Mouse (Mus musculus) heart, embryonic 16.5 days (tissue): ENCODE measurements at regions not wholly inside any gene's neighbourhood (a gene's known extent, or its start where the extent isn't known, plus 50 kb on each side); places are given as distances from the start of the nearest gene placed in this dataset.

ENCODE experiments used
- ATAC-seq: fragments of 200-750 bp; cut with Nextera tagmentation; replicated peaks from 2 replicates; pipeline ENCODE4 v1.8.0; 2017; ENCODE audit warnings: moderate number of reproducible peaks; ENCODE audit not compliant: insufficient read depth, low FRiP score; ENCODE audit errors: extremely low read depth
- H3K27ac ChIP-seq: fragments of 300-500 bp; sonication (generic); 2 replicates; pipeline ENCODE4 v1.5.1; 2014; ENCODE audit warnings: mild to moderate bottlenecking, low read length, control low read depth, moderate library complexity
- H3K27me3 ChIP-seq: fragments of 300-500 bp; sonication (generic); 2 replicates; pipeline ENCODE4 v1.6.1; 2014; ENCODE audit warnings: low read length, mixed read lengths; ENCODE audit not compliant: control insufficient read depth, insufficient read depth
- H3K36me3 ChIP-seq: fragments of 300-500 bp; sonication (generic); 2 replicates; pipeline ENCODE4 v1.6.1; 2014; ENCODE audit not compliant: control insufficient read depth, insufficient read depth
- H3K4me1 ChIP-seq: fragments of 300-500 bp; sonication (generic); 2 replicates; pipeline ENCODE4 v1.6.1; 2014; ENCODE audit warnings: low read length, mixed read lengths; ENCODE audit not compliant: control insufficient read depth, insufficient read depth
- H3K4me2 ChIP-seq: fragments of 300-500 bp; sonication (generic); 2 replicates; pipeline ENCODE4 v1.6.1; 2014; ENCODE audit warnings: low read depth, mild to moderate bottlenecking, control low read depth, low read length
- H3K4me3 ChIP-seq: fragments of 300-500 bp; sonication (generic); 2 replicates; pipeline ENCODE4 v1.5.1; 2014; ENCODE audit warnings: mild to moderate bottlenecking, control low read depth, low read length
- H3K9ac ChIP-seq: fragments of 300-500 bp; sonication (generic); 2 replicates; pipeline ENCODE4 v1.6.1; 2014; ENCODE audit warnings: low read length, control low read depth
- H3K9me3 ChIP-seq: fragments of 300-500 bp; sonication (generic); replicated peaks from 2 replicates; pipeline ENCODE4 v1.6.1; 2016; ENCODE audit warnings: low read length; ENCODE audit not compliant: control insufficient read depth
- WGBS: fragments of 180-500 bp; shearing (Covaris S2); extraction: QIAGEN DNeasy Blood & Tissue Kit; methylation state at CpG from one replicate; pipeline ENCODE4 v1.1.7; 2014; 5-methylcytosine and 5-hydroxymethylcytosine counted together

GRCm38 (mm10) chr10:22927977-22928376 lies 108.0 kb upstream of the Tcf21 start:
- Histone ChIP-seq H3K27me3 (no peaks in the 10 kb centered on the region), H3K4me1 (no peaks in the 10 kb centered on the region), H3K4me2 (no peak overlapping the region), H3K36me3 (no peaks in the 10 kb centered on the region), H3K9me3 (no peaks in the 10 kb centered on the region), H3K27ac (no peak overlapping the region), H3K9ac (no peak overlapping the region), H3K4me3 (no peak overlapping the region)
- 72% methylated on average over 8 of the region's 8 CpGs for WGBS
- no peak for ATAC-seq

GRCm38 (mm10) chr10:22926099-22926498 lies 106.1 kb upstream of the Tcf21 start:
- Histone ChIP-seq H3K9me3 (no peaks in the 10 kb centered on the region), H3K4me1 (no peaks in the 10 kb centered on the region), H3K27me3 (no peaks in the 10 kb centered on the region), H3K36me3 (no peaks in the 10 kb centered on the region), H3K27ac (no peak overlapping the region), H3K9ac (no peak overlapping the region), H3K4me2 (no peak overlapping the region), H3K4me3 (no peak overlapping the region)
- whole genome bisulfite sequencing: 19% methylated on average over 5 of the region's 5 CpGs
- ATAC-seq: no peak

GRCm38 (mm10) chr10:22921035-22921965 lies 101.3 kb upstream of the Tcf21 start:
- H3K9me3 ChIP-seq: no peaks in the 10 kb centered on the region
- H3K27me3 ChIP-seq: no peaks in the 10 kb centered on the region
- whole genome bisulfite sequencing: 54% methylated on average over 11 of the region's 11 CpGs
- no peak overlapping the region for H3K9ac ChIP-seq
- H3K4me2 ChIP-seq: no peak overlapping the region
- no peaks in the 10 kb centered on the region for H3K4me1 ChIP-seq
- H3K36me3 ChIP-seq: no peaks in the 10 kb centered on the region
- no peak overlapping the region for H3K4me3 ChIP-seq
- no peak for ATAC-seq
- peak overlapping the region; percentile 64 for H3K27ac ChIP-seq

GRCm38 (mm10) chr10:22919869-22920268 lies 99.9 kb upstream of the Tcf21 start:
- Histone ChIP-seq H3K27me3 (no peaks in the 10 kb centered on the region), H3K4me3 (no peak overlapping the region), H3K4me2 (no peak overlapping the region), H3K36me3 (no peaks in the 10 kb centered on the region), H3K27ac (no peak overlapping the region), H3K9ac (no peak overlapping the region), H3K9me3 (no peaks in the 10 kb centered on the region), H3K4me1 (no peaks in the 10 kb centered on the region)
- WGBS: 71% methylated on average over 1 of the region's 1 CpGs
- no peak for ATAC-seq

- Histone ChIP-seq H3K27ac (no peak overlapping the region), H3K4me2 (no peak overlapping the region), H3K4me1 (no peaks in the 10 kb centered on the region), H3K27me3 (no peaks in the 10 kb centered on the region), H3K36me3 (no peaks in the 10 kb centered on the region), H3K9me3 (no peaks in the 10 kb centered on the region), H3K9ac (no peak overlapping the region), H3K4me3 (no peak overlapping the region)
- ATAC-seq: no peak
- WGBS: 93% methylated on average over 1 of the region's 1 CpGs
These were observed 97.8 kb upstream of the Tcf21 start for GRCm38 (mm10) chr10:22917797-22918196.

GRCm38 (mm10) chr10:22915785-22916514 lies 96.0 kb upstream of the Tcf21 start:
- Histone ChIP-seq H3K27ac (no peak overlapping the region), H3K27me3 (no peaks in the 10 kb centered on the region), H3K36me3 (no peaks in the 10 kb centered on the region), H3K9me3 (no peaks in the 10 kb centered on the region), H3K4me1 (no peaks in the 10 kb centered on the region), H3K9ac (no peak overlapping the region), H3K4me3 (no peak overlapping the region), H3K4me2 (no peak overlapping the region)
- WGBS: 47% methylated on average over 6 of the region's 6 CpGs
- ATAC-seq: no peak

- H3K36me3 ChIP-seq: no peaks in the 10 kb centered on the region
- H3K27me3 ChIP-seq: no peaks in the 10 kb centered on the region
- no peaks in the 10 kb centered on the region for H3K4me1 ChIP-seq
- no peak overlapping the region for H3K27ac ChIP-seq
- no peak overlapping the region for H3K9ac ChIP-seq
- no peaks in the 10 kb centered on the region for H3K9me3 ChIP-seq
- ATAC-seq: no peak
- H3K4me3 ChIP-seq: no peak overlapping the region
- WGBS: 67% methylated on average over 1 of the region's 1 CpGs
- H3K4me2 ChIP-seq: no peak overlapping the region
These were observed 93.1 kb upstream of the Tcf21 start for GRCm38 (mm10) chr10:22913112-22913511.

GRCm38 (mm10) chr10:22908640-22909039 lies 88.7 kb upstream of the Tcf21 start:
- 44% methylated on average over 6 of the region's 6 CpGs for WGBS

GRCm38 (mm10) chr10:22905281-22905680 lies 85.3 kb upstream of the Tcf21 start:
- no peaks in the 10 kb centered on the region for H3K27me3 ChIP-seq
- H3K4me3 ChIP-seq: no peak overlapping the region
- 81% methylated on average over 2 of the region's 2 CpGs for WGBS
- no peaks in the 10 kb centered on the region for H3K4me1 ChIP-seq
- H3K9ac ChIP-seq: no peak overlapping the region
- ATAC-seq: no peak
- H3K36me3 ChIP-seq: no peaks in the 10 kb centered on the region
- no peak overlapping the region for H3K4me2 ChIP-seq
- no peak overlapping the region for H3K27ac ChIP-seq
- H3K9me3 ChIP-seq: no peaks in the 10 kb centered on the region

More at GRCm38 (mm10) chr10:22908640-22909039, 88.7 kb upstream of the Tcf21 start:
- no peak overlapping the region for H3K4me2 ChIP-seq
- H3K4me1 ChIP-seq: no peaks in the 10 kb centered on the region
- no peaks in the 10 kb centered on the region for H3K27me3 ChIP-seq
- H3K9ac ChIP-seq: no peak overlapping the region
- no peak for ATAC-seq
- no peak overlapping the region for H3K27ac ChIP-seq
- H3K4me3 ChIP-seq: no peak overlapping the region
- no peaks in the 10 kb centered on the region for H3K9me3 ChIP-seq
- H3K36me3 ChIP-seq: no peaks in the 10 kb centered on the region
